Mouse (Mus musculus): ENCODE results near the gene Bicd2. TPM values are rescaled to one million over a fixed set of nuclear protein-coding genes. Genes with fewer than 3 reads are reported as not detected.

Gene Bicd2
- total RNA-seq (2023) = 25.7 TPM

DNA sequence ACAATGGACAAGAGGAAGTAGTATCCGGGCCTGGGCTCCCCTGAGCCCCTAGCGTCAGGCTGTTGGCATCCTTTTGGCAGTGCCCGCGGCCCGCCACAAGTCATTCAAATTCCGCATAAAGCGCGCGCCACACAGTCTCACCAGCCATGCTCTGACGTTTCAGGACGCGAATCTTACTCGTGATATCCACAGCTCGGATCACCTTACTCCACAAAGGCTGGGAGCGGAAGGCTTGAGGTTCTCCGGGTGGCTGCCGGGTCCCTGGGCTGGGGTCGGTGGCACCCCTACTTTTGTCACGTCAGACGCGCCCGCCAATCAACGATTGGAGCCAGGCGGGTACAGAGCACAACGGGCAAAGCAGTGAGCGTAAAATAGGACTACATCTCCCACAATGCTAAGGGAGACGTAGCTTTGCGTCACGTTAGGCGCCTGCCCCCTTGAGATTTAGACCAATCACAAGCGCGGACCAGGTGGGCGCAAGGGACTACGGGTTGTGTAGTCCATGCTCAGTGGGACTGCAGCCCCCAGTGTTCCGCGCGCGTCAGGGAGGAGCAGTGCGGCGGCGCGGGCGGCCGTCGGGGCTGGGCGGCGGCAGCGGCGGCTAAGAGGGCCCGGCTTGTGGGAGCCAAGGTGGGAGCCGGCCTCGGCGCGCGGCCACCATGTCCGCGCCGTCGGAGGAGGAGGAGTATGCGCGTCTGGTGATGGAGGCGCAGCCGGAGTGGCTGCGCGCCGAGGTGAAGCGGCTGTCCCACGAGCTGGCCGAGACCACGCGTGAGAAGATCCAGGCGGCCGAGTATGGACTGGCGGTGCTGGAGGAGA, at the start of gene Bicd2:
Bicd2 (plus strand) TSS at position 574 of the 819 bp plus-strand sequence.

DNA sequence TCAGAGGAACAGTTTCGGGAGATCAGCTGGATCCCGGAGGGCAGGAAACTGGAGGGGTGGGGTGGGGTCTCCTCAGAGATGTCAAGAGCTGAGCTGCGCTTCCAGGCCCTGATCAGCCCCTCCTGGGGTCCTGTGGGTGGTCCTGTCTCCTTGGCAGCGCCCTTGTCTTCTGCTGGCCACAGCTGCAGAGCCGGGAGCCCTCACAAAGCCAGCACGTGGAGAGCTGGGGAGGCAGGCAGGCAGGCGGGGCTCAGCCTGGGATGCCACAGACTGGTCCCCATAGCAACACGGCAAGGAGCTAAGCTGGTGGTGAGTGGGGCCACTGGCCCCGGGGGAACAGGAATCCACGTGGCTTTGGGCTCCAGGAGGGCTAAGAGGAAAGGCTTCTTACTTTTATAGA, 21.3 kb upstream of the Bicd2 start, which contains the start of gene Fgd3:
Fgd3 (minus strand) TSS at position 272 of the 400 bp plus-strand sequence.

DNA sequence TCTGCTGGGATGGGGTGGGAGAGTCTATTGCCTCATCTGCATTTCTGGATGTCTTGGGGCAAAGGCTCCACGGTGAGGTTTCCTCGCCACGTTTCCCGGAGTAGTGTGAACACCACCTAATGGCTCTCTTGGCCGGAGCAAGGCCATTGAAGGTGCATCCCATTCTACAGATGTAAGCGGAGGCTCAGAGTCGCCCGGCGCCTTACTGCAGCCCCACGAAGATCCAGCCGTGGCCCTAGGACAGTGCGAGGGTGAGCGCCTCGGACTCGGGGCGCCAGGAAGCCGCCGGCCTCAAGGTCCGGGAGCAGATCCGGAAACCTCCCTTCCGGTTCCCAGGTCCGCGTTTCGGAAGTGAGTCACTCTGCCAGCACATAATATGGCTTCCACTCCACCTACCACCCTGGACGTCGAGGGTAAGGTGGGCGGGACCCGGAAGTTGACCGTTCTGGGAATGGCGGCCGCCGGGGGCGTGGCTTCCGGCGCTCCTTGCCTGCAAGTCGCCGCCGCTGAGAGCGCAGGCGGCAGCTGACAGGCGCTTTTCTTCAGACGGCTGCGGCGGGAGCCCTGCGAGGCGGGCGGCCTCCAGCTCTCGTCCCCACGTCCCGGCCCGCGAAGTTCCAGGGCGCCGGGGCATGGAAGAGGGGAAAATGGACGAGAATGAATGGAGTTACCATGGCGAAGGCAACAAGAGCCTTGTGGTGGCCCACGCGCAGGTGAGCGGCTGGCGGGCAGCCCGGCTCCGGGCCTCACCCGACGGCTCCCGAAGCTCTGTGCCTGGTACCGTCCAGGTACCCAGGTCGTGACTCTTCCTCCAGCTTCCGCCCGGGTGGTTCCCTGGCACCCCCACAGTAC, 79.6 kb downstream of the Bicd2 start, which contains the start of gene Ippk:
Ippk (plus strand) TSS at position 496 of the 852 bp plus-strand sequence.

Other genes starting within 250 kb of the Bicd2 start
- gene Wnk2, start 193.6 kb upstream of the Bicd2 start, total RNA-seq (2023) = not detected
- 29.2 TPM for gene Ninj1, start 154.1 kb upstream of the Bicd2 start, total RNA-seq (2023)
- 35.2 TPM for gene Card19, start 125.5 kb upstream of the Bicd2 start, total RNA-seq (2023)
- 15.2 TPM for gene Susd3, start 92.9 kb upstream of the Bicd2 start, total RNA-seq (2023)
- 90.0 TPM for gene Fgd3, start 21.3 kb upstream of the Bicd2 start, total RNA-seq (2023)
- gene Ippk, start 79.7 kb downstream of the Bicd2 start, total RNA-seq (2023) = 11.4 TPM
- gene Tes3-ps, start 151.7 kb downstream of the Bicd2 start, total RNA-seq (2023) = 0.98 TPM
- not detected for gene Ecm2, start 163.2 kb downstream of the Bicd2 start, total RNA-seq (2023)
- gene Aspn, start 202.9 kb downstream of the Bicd2 start, total RNA-seq (2023) = not detected
- gene Omd, start 240.9 kb downstream of the Bicd2 start, total RNA-seq (2023) = not detected

All from CD8-positive naive resting alpha-beta T cell, adult 57 days (primary cell).